Mouse (Mus musculus) frontal cortex, postnatal 10 days (tissue): ENCODE data around the gene Itgb7.
A peak's percentile ranks its signal among the peaks of the same experiment; 100 is the strongest.
"Not testable (repeated sequence)": the region's sequence is repeated elsewhere in the genome, so short reads cannot be mapped to it uniquely, and the experiment has no call there.

Experiments used
- DNase-seq, 2 experiments: peaks; one replicate each; pipeline ENCODE4 v3.0.0; 2022; ENCODE audit warnings: low spot score in 2 of 2, mixed read lengths in 1 of 2

Itgb7 gene

DNA sequence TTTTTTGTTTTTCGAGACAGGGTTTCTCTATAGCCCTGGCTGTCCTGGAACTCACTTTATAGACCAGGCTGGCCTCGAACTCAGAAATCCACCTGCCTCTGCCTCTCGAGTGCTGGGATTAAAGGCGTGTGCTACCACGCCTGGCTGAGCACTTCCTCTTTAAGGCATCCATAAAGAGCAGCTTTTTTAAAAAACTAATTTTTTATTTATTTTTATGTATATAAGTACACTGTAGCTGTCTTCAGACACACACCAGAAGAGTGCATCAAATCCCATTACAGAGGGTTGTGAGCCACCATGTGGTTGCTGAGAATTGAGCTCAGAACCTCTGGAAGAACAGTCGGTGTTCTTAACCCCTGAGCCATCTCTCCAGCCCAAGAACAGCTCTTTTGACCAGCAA is 6.1 kb downstream of the Itgb7 start:
- DNase-seq = not testable (repeated sequence)

GRCm38 (mm10) chr15:102224992-102225617 is 6.6 kb downstream of the Itgb7 start:
- no peak for DNase-seq

DNA sequence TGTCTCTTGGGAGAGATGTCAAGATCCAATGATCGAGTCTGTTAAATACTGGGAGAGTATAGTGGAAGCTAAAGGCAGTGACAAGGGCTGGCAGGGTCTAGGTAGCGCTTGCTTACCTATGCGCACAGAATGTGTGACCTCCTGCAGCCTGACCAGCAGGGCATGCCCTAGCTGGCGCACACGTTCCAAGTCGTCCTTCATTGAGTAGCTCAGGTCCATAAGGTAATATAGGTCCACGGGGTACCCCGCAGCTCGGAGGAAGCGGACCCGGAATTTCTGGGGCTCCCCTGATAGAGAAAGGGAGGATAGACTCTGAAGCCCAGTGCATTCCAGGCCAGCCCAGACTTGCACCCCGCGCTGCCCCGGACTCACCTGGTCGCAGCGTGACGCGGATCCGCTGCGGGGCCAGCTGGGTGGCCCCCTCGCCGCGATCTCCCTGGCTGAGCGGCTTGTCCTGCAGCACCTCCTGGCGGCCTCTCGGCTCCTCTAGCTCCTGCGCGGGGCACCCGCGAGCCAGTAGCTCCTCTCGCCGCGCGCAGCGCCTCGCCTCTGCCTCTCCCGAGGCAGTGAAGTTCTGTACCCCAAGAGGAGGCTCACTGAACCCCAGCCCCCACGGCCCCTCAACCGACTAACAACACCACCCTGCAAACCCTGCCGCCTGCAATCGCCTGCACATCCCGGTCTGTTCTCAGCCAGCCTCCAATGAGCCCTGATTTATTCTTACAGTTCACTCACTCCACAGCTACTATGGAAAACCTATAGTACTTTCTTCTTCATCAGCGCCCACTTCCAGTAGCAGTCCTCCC is 7.4 kb downstream of the Itgb7 start:
- peak in 1 of 2 experiments; percentile 78 for DNase-seq

GRCm38 (mm10) chr15:102222386-102222785 is 9.4 kb downstream of the Itgb7 start:
- no peak for DNase-seq

- DNase-seq = no peak
Measured at GRCm38 (mm10) chr15:102217325-102217724, 14.4 kb downstream of the Itgb7 start.

DNA sequence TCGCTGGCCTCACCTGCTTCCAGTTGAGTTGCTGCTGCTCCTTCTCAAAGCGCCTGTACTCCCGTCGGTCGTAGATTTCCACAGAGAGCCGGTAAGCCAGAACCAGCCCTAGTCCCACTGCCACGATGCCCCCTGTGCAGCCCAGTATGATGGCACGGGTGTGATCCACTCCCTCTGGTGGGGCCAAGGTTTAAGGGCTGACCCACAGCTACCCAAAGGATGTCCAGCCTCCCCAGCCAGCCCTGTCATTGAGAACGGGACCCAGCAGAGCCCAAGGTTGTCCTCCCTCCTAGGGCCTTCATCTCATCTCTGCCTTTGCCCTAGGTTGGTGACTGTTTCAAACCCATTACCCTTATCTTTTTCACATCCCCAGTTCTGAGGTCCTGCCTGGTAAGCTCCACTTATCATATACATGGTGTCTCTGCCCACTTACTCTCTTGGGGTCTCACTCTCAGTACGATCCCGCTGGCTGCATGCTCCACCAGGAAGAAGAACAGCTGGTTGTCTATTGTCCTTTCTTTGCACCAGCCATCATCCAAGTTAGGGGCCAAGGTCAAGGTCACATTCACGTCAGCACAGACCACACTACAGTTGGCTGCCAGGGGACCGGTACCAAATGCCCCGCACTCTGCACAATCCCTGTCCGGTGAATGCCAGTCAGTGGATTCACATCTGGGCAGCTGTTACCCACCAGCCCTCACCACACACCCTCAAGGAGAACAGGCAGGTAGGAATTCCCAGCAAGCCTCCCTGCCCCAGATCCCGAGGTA is 15.1 kb downstream of the Itgb7 start:
- no peak for DNase-seq

- DNase-seq = no peak
Measured at GRCm38 (mm10) chr15:102215624-102216023, 16.1 kb downstream of the Itgb7 start.

- DNase-seq = no peak
Measured at GRCm38 (mm10) chr15:102214132-102214531, 17.6 kb downstream of the Itgb7 start.

DNA sequence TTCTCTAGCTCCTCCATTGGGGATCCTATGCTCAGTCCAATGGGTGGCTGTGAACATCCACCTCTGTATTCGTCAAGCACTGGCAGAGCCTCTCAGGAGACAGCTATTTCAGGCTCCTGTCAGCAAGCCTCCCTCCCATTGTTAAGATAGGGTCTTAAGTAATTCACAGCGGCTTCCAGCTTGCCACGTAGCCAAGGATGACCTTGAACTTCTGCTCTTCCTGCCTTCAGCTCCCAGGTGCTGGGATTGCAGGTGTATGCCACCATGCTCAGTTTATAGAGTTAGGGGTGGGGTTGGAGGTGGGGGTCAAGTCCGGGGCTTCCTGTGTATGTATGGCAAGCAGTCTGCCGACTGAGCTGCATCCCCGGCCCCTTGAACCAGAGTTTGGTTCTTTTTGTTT is 19.8 kb downstream of the Itgb7 start:
- no peak for DNase-seq

DNA sequence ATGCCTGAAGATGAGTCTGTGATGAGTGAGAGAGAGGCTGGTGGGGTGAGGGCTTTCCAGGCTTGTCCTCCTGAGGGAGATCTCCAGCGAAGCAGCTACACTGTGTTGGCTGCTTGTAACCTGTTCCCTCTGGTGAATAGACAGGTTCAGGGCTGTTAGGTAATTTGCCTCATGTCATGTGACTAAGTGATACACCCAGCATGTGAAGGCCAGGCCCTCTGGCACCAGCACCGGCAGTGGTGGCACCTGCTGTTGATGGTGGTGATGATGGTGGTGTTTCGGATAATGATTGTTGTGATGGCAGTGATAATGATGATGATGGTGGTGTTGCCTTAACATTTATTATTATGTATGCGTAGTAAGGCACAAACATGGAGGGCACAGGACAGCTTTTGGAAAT is 20.9 kb downstream of the Itgb7 start:
- DNase-seq = no peak

DNA sequence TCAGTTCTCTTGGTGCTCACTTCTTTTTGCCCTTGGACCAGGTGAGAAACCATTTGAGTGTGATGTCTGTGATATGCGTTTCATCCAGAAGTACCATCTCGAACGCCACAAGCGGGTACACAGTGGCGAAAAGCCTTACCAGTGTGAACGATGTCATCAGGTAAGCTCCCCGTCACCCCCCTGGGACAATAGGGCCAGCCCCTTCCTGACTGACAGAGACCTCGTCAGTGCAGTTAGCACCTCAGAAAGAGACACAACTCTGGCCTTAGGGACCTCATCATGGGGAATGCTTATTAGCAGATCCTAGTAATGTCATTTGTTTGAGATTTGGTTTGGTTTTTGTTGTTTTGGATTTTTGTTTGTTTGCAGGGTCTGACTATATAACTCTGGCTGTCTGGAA is 22.6 kb downstream of the Itgb7 start:
- DNase-seq = no peak

GRCm38 (mm10) chr15:102208092-102208561 is 23.6 kb downstream of the Itgb7 start:
- DNase-seq = no peak

GRCm38 (mm10) chr15:102207351-102207750 is 24.4 kb downstream of the Itgb7 start:
- DNase-seq = no peak

DNA sequence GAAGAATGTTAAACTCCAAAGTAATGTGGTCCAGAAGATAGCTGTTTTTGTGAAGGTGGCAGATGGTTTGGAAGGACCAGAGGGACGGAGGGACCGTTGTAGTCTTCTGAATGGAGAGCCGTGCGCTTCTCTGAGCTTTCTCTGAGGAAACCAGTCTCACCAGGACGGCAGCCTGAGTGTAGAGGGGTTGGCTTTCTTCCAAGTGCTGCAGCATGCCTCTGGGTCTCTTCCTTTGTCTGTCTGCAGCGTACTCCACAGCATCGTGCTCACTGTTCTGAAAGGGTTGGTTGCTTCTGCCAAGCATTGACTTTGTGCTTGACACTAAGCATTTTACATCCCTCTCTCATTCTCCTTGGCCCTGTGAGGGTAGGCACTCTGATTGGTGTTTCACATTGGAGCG is 26.0 kb downstream of the Itgb7 start:
- peak; percentile 46 to 48 for DNase-seq

- no peak for DNase-seq
Measured at GRCm38 (mm10) chr15:102204674-102205505, 26.9 kb downstream of the Itgb7 start, which contains the start of gene Csad. Csad (minus strand) TSS chr15:102204724.

DNA sequence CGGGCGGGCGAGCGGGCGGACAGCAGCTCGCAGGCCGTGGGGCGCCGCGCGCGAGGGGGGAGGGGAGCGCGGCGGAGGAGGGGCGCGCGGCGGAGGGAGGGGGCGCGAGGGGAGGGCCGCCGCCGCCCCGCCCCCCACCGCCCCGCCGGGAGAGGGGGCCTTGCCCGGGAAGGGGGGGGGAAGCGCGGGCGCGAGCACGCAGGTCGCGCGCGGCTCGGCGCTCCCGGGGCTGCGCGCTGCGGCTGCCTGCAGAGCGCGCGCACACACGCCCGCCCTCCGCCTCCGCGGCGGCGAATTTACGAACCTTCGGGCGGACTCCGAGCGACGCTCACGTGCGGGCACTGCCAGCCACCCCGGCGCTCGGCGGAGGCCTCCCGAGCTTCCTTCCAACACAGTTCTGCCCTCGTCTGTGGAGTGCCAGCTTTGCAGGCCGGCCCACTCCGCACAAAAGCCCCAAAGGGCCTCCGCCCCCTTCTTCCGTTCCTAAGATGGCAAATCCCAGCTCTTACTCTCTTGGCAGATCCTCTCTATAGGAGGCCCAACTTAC is 27.8 kb downstream of the Itgb7 start:
- DNase-seq = peak; percentile 66 to 72

DNA sequence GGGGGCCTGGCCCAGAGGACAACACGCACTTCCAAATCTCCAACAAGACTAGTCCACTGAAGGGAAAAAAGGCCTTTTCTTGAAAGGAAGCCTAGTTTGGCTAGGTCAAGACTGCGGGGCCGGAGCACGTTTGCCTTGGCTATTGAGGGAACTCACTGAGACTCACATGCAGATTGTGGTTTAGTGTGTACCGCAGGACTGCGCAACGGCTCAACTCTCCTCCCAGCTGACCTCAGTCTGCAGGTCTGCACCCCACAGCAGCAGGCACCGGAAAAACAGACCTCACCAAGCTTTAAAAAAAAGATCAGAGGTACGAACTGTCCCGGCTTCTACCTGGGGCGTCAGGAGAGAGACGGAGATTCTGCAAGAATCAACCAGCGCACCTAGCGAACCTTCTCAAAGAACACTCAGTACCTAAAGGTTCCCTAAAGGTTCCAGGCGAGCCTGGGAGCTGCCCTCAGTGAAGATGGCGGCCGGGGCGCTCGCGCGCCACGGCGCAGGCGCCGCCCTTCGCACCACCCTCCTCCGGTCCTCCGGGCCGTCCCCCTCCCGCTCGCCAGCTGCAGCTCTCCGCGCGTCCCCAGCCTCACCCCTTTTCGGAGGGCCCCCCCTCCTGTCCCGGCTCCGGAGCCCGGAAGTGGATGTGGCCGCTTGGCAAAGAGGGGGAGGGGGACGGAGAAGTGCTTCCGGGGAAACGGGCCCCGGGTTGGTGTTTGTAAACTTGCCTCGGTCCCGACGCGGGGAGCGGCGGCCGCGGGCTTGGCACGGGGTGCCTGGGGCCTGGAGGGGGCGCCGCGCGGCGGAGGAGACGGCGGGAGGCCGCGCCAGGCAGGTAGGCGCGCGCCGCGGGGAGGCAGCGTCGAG is 28.5 kb downstream of the Itgb7 start, which contains the start of gene Zfp740:
TSS of gene Zfp740 (plus strand) at position 279 of the 864 bp plus-strand sequence.
- peak; percentile 93 to 95 for DNase-seq

DNA sequence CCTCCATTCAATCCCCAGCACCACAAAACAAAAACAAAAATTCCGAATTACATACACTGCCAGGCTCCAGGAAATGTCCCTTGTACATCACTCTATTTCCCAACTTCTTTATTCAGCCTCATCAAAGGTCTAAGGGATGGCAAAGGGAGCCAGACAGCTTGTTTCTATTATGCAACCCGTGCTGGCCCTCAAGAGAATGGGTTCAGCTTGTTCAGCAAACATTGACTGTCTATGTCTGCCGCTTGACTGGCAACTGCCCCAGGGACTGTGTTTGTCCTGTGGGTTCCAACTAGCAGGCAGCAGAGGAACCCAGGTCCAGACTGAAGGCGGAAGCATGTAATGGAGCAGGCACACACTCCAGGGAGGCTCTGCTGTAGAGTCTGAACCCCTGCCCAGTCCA is 32.9 kb downstream of the Itgb7 start:
- no peak for DNase-seq

GRCm38 (mm10) chr15:102195373-102195772 is 36.4 kb downstream of the Itgb7 start:
- DNase-seq = no peak

DNA sequence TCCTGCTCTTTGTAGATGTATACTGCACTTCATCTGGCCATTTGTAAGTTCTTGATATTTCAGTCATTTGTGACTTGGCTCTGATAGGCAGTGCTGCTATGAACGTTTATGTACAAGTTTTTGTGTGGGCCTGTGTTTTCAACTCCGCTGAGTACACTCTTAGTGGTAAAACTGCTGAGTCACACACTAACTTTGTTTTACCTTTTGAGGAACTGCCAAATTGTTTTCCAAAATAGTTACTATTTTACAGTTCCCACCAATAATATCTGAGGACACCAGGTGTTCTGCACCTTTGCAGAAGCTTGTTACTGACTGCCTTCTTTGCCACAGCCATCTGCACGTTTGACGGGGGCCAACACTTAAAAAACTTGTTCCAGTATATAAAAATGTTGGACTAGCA is 37.3 kb downstream of the Itgb7 start:
- no peak for DNase-seq
